Mouse (Mus musculus): ENCODE measurements at regions not wholly inside any gene's neighbourhood (a gene's known extent, or its start where the extent isn't known, plus 50 kb on each side); places are given as distances from the start of the nearest gene placed in this dataset. TPM values are rescaled to one million over a fixed set of nuclear protein-coding genes. Genes with fewer than 3 reads are reported as not detected.

DNA sequence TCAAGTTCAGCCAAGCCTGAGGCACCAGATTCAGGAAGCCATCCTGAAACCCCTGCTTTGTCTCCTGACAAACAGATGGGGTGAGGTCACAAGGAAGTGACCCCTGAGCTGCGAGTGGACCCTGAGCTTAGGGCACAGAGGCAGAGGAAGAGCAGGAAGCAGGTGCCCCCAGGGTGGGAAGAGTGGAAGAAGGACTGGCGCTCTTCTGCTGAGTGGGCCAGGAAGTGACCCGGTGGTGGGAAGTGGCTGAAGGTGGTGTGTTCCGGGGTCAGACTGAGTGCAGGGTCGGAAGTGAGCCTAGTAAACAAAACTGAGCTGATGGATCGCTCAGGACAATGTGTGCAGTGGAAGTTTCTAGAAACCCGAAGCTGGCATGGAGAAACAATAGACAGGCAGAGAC, 57.2 kb upstream of the Unc5b start:
- no peak overlapping the region for H3K27ac ChIP-seq (ENCODE audit: low read depth, low read length)
- H3K36me3 ChIP-seq (ENCODE audit: control insufficient read depth, insufficient read depth, low read length): no peaks in the 10 kb centered on the region
- H3K9me3 ChIP-seq (ENCODE audit: control insufficient read depth, low read length): no peaks in the 10 kb centered on the region
- 75% methylated on average over 7 of the region's 7 CpGs for WGBS
- peaks cover 14% of the 10 kb centered on the region for H3K4me1 ChIP-seq (ENCODE audit: control insufficient read depth, insufficient read depth, low read length)
- no peak overlapping the region for H3K4me3 ChIP-seq (ENCODE audit: low read depth, low read length)
- DNase-seq (ENCODE audit: low spot score, missing footprints): peak; percentile 72
- no peak overlapping the region for H3K9ac ChIP-seq (ENCODE audit: low read length)
- H3K27me3 ChIP-seq (ENCODE audit: control insufficient read depth, insufficient read depth, low read length): no peaks in the 10 kb centered on the region
- H3K4me2 ChIP-seq: no peak overlapping the region
- ATAC-seq (ENCODE audit: low FRiP score): no peak

- 20% methylated on average over 25 of the region's 25 CpGs for WGBS
- H3K27me3 ChIP-seq (ENCODE audit: control insufficient read depth, insufficient read depth, low read length): no peaks in the 10 kb centered on the region
- ATAC-seq (ENCODE audit: low FRiP score): peak; percentile 93
Measured at GRCm38 (mm10) chr10:60885348-60886275, 54.2 kb upstream of the Unc5b start.

GRCm38 (mm10) chr10:60884806-60885205, 53.4 kb upstream of the Unc5b start:
- no peak overlapping the region for H3K27ac ChIP-seq (ENCODE audit: low read depth, low read length)
- H3K9me3 ChIP-seq (ENCODE audit: control insufficient read depth, low read length): no peaks in the 10 kb centered on the region
- DNase-seq (ENCODE audit: low spot score, missing footprints) (peak; percentile 74), ATAC-seq (ENCODE audit: low FRiP score) (no peak)
- H3K4me1 ChIP-seq (ENCODE audit: control insufficient read depth, insufficient read depth, low read length): peaks cover 14% of the 10 kb centered on the region
- no peak overlapping the region for H3K4me2 ChIP-seq
- no peaks in the 10 kb centered on the region for H3K27me3 ChIP-seq (ENCODE audit: control insufficient read depth, insufficient read depth, low read length)
- no peaks in the 10 kb centered on the region for H3K36me3 ChIP-seq (ENCODE audit: control insufficient read depth, insufficient read depth, low read length)
- H3K4me3 ChIP-seq (ENCODE audit: low read depth, low read length): no peak overlapping the region
- no peak overlapping the region for H3K9ac ChIP-seq (ENCODE audit: low read length)
- 95% methylated on average over 5 of the region's 5 CpGs for WGBS

More at GRCm38 (mm10) chr10:60885348-60886275, 54.2 kb upstream of the Unc5b start:
- H3K4me1 ChIP-seq (ENCODE audit: control insufficient read depth, insufficient read depth, low read length): peaks cover 14% of the 10 kb centered on the region
- peak overlapping the region; percentile 65 for H3K27ac ChIP-seq (ENCODE audit: low read depth, low read length)
- H3K9ac ChIP-seq (ENCODE audit: low read length): no peak overlapping the region
- peak overlapping the region; percentile 41 for H3K4me2 ChIP-seq
- peak overlapping the region; percentile 19; the same call in 1 of the 2 replicates for H3K4me3 ChIP-seq (ENCODE audit: low read depth, low read length)
- DNase-seq (ENCODE audit: low spot score, missing footprints): peak; percentile 91
- no peaks in the 10 kb centered on the region for H3K9me3 ChIP-seq (ENCODE audit: control insufficient read depth, low read length)
- no peaks in the 10 kb centered on the region for H3K36me3 ChIP-seq (ENCODE audit: control insufficient read depth, insufficient read depth, low read length)

MicroRNAs encoded in the stretch of these regions (microRNA counts, 519-probe panel; counts per million panel counts)
- not detected for microRNA mmu-miR-466j

Small RNAs in the stretch of these regions (microRNA-seq; reads per million reads assigned to microRNA genes)
- gene Mir466j: not detected
- gene Mir6408: not detected

Data from midbrain, embryonic 11.5 days (tissue).